Mouse (Mus musculus): ENCODE measurements at regions not wholly inside any gene's neighbourhood (a gene's known extent, or its start where the extent isn't known, plus 50 kb on each side); places are given as distances from the start of the nearest gene placed in this dataset.

DNA sequence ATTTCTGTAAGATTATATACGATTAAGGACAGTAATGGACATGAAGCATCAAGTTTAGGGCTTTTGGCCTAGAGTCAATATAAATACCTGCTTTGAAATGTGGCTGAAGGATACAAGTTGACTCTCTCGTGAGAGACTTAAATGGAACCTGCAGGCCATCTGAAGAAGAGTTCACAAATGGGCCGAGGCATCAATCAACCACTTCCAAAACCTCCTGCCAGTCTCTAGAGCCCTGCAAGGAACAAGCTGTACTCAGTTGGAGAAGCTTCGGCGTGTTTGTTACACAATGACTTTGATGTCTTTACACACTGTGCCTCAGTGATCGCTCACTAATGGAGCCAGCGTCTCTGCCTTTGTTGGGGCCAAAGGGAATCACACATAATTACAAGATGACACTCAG, 146.1 kb upstream of the Ccnd2 start:
- no peak for DNase-seq (ENCODE audit: low spot score in 2 of 2)

DNA sequence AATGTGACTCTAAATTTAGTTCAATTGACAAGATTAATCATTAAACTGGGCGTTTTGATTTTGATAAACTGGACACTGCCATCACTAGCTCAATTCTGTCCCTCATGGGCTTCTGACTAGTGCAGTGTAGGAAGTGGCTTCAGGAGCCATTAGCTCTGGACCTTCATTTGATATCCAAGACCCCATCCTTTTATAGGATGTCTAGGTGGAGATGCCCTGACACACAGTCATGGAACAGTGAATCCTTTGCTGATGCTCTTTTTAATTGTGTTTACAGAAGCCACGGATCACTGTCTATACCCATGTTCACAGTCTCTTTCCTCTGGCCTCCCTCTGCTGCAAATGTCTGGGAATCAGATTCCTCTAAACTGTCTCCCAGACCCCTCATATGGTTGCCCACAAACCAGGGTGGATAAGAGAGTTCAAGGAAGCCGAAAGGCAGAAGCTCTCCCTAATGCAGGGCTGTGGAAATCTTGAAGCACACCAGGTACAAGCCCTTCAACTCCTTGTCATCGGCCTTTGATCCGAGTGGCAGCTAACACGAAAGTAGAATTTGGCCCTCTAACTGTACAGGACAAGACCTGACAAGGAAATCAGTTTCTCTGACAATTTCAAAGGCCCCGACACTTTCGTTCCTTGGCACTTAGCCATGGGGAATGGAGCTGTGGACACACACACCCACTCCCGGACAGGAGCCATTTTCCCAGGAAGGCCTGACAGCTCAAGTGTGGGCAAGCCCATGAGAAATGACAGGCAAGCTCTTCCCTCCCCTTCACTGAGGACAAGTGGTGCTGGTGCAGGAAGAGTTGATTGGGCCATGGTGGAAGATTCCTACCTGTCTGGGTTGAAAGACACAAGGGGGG, 135.2 kb upstream of the Parp11 start:
- no peak for DNase-seq (ENCODE audit: low spot score in 2 of 2)

DNA sequence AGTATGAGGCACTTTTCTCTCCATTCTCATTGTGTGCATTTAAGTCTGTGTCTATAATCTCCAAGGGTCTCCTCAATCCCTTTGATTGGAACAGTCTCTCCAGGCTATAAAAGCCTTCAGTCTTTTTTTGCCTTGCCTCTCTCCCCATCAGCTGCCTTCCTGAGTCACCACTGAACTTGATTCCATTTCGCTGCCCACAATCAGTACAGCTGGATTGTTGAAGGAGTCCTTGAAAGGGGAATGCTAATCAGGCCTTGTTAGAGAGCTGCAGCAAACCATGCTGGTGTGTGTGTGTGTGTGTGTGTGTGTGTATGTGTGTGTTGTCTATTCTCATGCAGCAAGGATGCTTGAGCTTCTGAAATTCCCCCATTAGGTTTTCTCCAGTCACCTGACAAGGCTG, 129.3 kb upstream of the Parp11 start:
- DNase-seq (ENCODE audit: low spot score in 2 of 2): no peak

DNA sequence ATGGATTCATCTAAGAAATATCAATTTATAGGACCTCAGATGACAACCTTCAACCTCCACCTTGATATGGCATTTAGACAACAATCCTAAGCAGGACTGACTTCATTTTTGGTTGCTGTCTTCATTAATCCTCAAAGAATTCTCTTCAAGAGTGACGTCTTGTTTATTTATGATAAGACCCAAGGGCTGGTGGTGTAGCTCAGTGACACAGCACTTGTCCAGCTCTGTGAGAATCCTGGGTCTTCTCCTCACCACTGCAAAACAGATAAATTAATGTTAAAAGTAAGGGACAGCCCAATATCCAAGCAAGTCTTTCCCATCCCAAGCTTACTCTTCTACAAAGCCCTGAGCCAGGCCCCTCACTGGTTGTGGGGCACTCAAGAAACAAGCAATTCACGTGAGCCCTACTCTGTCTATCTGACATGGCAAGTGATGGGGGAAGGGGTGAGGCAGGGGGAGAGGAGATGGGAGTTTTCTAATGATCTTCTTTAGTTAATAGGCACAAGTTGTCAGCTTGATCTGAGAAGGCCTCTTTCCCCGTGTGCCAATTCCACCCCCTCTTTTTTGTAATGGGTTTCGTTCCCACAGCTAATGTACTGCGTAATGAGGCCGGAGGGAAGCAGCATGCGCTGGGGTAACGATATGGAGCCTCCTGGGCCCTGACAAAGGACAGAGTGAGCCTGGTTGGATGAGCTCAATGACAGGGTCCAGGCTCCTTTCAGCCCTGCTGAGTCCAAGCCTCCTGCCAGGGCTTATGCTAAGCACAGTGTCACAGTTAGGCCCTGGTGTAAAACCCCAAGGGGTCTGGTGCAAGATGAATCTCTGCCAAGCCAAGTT, 127.7 kb upstream of the Parp11 start:
- no peak for DNase-seq (ENCODE audit: low spot score in 2 of 2)

DNA sequence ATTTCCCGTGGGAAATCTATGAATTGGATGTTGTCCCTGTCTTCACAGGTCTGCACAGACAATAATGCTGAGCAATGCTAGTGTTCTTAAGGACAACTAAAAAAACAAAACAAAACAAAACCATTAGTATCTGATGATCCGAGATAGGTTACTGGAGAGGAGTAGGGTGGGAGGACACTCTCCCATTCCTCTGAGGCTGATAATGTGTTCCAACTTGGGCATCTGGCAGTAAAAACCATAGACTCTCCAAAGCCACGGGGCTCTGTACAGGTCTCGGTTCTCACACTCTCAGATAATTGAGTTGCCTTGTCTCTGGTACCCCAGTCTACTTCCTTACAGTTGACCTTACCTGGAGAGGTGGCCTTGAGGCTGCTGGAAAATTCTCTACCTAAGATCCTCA, 126.0 kb upstream of the Parp11 start:
- DNase-seq (ENCODE audit: low spot score in 2 of 2): no peak

DNA sequence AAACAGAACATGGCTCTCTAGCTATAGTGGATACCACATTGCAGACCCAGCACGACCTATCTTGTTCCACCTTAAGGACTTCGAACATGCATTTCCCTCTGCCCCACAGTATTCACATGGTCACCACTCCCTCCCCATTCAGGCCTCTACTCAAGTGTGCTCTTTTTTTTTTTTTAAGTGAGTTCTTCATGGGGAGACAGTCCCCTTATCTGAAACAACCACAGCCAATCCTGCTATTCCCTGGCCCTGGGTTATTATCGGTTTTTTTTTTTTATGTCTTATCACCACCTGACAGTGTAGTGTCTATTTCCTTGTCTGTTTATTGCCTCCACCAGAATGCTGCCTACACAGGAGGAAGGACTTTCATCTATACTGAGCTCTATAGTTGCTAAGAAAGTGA, 125.6 kb upstream of the Parp11 start:
- DNase-seq (ENCODE audit: low spot score in 2 of 2): no peak

DNA sequence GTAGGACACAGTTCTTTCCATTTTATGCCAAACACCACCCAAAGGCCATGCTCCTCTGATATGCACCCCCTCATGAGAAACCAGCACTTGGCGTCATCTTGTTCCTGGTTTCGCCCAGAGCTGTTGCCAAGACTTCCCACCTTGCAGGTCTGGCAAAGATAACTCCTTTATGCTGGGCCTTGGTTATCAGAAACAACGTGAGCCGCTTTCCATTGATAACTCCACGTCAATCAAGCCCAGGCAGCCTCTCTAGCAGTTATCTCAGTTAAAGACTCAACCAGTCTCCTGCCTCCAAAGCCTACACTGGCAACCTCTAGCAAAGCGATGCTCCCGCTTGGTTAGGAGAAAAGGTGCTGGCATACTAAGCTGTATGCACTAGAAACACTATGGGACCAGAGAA, 124.2 kb upstream of the Parp11 start:
- no peak for DNase-seq (ENCODE audit: low spot score in 2 of 2)

DNA sequence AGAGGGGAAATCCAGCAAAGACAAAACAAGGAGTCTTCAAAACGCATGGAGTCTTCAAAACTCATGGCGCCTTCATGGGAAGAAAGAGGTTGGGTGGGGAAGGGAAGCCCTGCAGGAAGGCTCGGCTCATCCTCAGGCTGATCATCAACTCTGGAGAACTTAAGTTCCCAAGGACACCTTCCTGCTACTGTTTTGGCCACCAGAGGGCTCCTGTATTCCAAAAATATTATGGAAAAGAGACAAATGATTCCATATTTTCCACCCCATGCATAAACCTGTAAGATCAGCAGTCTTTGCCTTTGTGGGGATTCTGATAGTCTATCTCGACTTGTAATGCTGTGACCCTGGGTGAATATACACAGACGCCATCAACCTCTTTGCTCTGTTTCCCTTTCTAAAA, 121.7 kb upstream of the Parp11 start:
- no peak for DNase-seq (ENCODE audit: low spot score in 2 of 2)

DNA sequence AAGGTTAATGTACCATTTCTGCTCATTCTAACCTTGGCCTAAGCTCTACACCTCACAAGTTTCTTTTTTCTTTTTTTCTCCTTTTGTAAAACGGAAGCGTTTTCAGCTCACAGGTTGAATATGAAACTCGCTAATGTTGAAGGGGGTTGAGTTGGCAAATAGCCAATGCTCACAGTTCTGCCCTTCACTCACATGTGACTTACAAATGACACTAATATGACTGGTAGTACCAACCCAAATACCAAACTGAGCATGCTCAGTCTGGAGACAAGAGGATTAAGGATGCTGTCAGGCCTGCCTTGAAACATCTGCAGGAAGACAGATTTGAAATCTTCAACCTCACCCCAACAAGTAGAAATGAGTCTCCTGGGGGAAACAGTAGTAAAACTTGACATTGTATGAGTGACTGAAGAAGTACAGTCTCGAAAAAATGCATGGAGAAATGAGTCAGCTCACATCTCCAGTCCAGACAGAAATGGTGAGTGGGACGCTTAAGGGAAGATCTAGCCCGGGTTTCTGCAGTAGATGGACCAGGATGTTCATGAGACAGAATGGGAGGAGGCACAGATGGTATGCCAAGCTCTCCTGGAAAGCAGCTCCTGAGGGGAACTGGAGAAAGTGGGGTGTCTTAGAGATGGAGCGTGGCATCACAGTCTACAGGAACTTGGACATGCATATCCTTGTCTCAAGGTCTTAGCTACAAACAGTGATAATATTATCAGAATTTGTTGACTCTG, 120.9 kb upstream of the Parp11 start:
- peak in 1 of 2 experiments; percentile 31 for DNase-seq (ENCODE audit: low spot score in 2 of 2)

DNA sequence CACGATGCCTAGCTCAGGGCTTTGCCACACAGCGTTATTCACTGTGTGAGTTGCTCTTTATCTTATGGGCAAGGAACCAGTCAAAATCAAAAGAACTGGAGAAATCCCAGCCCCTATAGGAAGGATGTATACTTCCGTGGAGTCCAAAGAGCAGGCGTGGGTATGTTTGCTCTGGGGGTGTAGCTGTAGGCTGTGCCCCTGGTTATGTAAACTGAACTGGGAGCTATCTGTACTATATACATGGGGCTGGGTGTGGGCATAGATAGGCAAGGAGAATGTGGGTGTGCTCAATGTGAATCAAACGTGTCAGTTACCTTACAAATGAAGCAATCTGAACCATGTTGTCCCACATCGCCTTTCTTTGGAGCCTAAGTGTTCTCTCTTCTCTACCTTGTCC, 120.3 kb upstream of the Parp11 start:
- no peak for DNase-seq (ENCODE audit: low spot score in 2 of 2)

DNA sequence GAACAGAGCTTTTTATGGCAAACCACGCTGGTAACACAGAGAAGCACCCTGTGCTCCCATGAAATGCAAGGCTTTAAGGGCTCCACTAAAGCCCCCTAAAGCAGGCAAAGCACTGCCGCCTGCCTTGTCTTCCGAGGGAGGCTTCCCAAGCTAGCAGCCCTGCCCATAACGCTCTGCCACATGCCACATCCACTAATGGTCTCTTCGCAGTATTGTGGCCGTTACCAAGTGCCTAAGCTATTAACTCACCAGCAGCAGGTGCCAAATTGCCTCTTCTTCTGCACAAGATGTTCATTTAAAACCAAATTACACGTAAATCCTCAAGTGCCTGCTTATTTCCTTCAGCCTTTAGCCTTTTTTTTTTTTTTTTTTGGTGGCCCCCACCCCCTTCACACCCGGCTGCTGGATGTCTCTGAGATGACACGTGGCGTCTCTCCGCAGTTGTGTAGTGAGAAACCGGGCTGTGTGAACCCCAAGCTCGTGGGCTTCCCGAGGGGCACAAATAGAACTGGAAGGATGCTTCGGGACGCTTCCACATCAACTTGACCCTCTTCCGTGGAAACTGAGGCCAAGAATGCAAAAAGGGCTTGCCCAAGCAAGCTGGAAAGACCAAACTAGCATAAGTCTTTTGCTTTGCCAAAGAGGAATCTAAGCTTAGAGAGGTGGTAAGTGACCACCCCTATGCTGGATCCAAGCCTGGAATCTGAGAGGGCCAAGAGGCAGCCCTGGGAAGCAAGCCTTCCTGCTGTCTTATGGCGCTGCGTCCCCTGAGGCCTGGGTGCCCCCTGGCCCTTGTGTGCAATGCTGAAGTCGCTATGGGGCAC, 117.2 kb upstream of the Parp11 start:
- DNase-seq (ENCODE audit: low spot score in 2 of 2): no peak

DNA sequence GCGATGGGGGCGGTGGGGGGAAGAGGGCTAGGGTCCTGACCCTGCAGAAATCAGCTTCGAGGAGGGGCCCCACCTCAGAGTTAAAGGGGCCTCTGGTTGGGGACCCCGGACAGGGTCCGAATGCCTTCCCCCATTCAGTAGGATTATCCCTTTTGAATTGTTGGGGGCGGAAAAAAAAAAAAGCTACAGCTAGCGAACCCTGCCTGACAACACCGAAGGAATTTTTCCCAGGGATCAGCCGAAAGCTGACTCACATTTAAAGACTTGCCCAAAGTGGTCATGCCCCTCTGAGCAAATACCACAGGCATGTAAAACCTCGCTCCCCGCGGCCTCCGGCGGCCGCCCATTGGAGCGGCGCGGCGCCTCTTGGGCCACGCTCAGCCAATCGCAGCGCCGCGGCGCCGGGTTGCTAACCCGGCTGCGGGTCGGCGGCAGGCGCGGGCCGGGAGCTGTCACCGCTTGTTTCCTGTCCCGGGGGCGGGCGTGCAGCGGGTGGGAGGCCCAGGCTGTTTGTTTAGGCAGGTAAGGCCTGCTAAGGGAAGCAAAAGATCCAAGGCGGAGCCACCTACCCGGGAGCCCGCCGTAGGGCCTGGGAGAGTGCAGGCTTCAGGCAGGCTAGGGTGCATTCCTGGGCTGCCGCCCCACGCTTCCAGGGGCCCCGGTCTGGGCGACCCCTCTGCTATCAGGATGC, 116.5 kb upstream of the Parp11 start:
- peak; percentile 59 to 64 for DNase-seq (ENCODE audit: low spot score in 2 of 2)

DNA sequence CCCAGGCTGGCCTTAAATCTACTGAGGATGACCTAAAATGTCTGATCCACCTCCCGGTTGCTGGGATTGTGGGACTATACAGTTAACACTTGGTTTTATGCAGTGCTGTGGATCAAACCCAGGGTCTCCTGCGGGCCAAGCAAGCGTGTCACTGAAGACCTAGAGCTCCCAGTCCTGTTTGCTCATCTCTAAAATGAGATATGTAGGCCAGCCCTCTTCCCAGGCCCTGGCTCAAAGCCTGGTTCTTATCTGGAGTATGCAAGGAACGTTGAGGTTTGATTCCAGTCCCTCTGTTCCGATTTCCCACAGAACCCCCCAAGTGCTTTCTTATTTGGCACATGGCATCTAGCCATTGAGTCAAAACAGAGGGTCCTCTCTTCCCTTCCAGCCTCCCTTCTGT, 115.5 kb upstream of the Parp11 start:
- no peak for DNase-seq (ENCODE audit: low spot score in 2 of 2)

DNA sequence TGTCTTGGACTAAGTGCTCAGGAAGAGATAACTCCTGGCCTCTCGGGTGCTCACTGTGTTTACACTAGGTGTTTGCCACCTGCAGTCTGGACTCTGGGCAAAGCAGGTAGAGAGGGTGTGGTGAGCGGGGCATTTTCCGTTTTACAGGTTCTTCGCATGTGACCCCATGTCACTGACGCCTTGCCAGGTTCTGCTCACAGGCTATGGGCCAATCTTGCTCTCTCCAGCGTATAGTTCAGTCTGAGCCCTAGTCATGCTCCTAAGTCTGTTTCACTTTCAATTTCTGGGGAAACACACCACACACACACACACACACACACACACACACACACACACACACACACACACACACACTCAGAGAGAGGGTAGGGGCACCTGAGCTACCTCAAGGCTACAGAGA, 112.4 kb upstream of the Parp11 start:
- no peak for DNase-seq (ENCODE audit: low spot score in 2 of 2)

DNA sequence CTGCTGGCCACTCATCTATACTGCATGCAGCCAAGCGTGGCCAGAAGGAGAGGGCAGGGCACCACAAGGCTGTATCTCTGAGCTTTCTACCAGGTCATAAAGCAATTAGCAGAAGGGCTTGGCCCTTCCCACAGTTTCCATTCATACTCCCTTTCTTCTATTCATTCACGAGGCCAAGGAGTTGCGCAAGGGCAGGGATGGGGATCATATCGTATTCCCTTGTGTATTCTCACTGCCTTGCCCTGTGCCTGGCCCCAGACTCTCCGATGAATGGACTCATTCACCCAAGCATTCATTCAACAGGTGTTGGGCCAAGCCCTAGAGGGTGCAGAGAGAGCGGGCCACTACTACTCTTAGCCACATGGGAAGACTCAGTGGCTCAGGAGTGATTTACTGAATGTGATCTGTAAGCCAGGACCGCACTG, 111.2 kb upstream of the Parp11 start:
- no peak for DNase-seq (ENCODE audit: low spot score in 2 of 2)

DNA sequence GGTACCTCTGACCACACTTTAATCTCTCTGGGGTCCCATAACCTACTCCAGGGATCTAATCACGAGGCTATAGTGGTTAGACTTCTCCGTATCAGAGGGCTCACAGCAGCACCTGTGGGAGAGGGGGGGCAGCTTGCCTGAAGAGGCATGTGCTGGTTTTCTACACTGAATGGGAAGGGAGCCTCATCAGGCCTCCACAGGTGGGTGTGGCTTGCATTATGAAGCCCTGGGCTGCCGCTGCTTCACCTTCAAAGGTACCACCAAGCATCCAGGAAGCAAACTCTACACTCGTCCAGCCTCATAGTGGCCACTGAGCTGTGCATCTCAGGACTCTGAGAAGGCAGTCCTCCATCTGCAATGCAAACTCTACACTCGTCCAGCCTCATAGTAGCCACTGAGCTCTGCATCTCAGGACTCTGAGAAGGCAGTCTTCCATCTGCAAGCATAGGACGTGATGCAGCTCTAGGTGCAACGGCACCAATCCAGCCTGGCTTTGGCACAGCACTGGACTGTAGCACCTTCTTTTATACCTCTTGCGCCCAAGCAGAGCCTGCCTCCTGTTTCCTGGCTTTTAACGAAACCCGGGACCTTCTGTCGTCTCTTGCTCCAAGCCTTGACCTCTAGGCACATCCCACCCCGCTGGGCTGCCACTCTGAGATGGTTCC, 110.5 kb upstream of the Parp11 start:
- DNase-seq (ENCODE audit: low spot score in 2 of 2): no peak

DNA sequence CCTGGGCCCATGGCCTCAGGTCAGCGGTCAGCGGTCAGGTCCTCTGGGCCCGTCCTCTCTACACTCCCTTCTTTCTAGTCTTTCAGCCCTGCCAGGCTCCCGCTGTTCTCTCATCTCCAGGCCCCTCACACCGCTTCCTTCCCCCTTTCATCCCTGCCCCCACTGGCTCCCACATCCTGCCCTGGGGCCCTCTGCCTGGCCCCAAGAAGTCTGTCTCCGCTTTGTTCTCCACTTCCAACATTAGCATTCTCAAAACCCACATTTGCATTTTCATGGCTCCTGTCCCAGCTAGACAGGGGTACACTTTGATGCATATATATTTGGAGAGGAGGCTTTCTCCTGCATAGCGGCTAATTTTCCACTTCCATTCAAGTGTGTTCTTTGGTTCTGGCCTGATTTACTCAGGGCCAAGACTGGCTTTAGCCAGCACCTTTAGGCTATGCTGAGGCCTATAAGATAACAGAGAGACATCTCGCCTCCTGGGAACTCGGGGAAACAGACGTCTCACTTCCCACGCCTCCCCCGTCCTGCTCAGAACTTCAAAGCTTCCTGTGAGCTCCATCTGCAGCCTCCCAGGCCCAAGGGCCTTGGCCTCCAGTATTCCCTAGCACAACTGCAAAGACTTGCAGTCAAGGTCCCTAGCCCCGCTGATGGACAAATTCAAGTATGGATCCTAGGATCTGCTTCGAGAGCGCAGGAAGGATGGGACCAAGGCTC, 109.8 kb upstream of the Parp11 start:
- peak in 1 of 2 experiments; percentile 48 for DNase-seq (ENCODE audit: low spot score in 2 of 2)

DNA sequence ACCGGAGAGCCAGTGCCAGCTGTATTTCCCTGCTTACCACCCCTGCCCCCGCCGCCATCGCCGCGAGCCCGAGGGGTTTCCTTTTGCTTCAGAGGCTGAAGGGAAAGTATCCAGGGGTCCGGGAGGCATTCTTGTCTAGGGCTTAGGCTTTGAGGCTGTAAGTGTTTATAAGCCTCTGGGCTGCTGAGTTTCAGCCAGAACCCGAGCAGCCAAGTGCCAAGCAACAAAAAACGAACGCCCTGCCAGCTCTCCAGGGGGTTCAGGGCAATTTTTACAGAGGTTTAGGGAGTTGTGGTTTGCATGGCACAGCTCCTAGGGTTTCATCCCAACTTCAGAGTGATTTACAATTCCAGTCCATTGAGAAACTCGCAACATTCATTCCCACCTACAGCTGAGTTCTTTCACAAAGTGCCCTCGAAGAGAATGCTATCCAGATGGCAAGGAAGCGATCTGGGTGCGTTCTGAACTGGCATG, 109.2 kb upstream of the Parp11 start:
- DNase-seq (ENCODE audit: low spot score in 2 of 2): no peak

DNA sequence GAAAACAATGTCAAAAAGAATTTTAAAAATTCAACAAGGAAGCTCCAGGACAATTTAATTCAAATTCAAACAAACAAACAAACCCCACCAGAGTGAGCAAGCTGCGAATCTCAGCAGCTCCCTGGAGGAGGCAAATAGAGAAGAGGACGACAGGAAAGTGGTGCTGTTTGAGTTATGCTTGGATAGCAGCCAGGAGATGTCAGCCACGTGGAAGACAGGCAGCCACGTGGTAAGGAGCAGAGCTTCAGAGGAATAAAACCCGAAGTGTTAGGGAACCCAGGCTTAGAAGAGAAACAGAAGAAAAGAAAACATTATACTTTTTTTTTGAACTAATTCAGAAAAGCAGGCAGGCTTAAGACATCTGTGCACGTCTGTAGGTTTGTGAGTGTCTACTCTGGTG, 108.2 kb upstream of the Parp11 start:
- no peak for DNase-seq (ENCODE audit: low spot score in 2 of 2)
